In the genomic region with DNA sequence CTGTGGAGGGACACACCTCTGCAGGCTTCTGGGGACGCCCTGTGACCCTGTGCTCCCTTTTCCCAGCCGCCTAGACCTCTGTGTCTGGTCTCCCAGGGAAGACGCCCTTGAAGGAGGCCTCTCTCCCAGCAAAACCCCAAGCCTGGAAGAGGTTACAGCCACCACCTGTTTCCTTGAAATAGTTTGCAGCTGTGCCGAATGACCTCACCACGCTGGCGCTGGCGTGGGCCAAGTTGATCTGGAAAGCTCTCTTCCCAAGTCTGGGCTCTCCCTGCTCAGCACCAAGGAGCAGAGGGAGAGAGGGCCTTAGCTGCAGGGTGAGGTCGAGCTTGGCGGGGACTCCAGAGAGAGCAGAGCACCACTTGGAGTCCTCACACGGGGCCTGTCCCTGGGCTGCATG, we compare ENCODE assay signal across 10 mouse cellular contexts. TPM values are rescaled to one million over a fixed set of nuclear protein-coding genes. Genes with fewer than 3 reads are reported as not detected.
DNase-seq lines count a peak whose midpoint lies in the region; ATAC-seq lines count a peak whose summit lies in the region.
"Had no signal": no experiment of that assay in that cellular context is flagged by ENCODE, and none has a peak within 500 bp of the region (broad histone marks: within the 10 kb centered on the region; RNA-seq: fewer than 3 reads in every experiment).

No protein-coding gene starts in this region.

- no peak overlapping the region for H3K4me3 ChIP-seq in heart, embryonic 11.5 days (ENCODE audit: low read depth, low read length)
- H3K4me3 ChIP-seq: layer of hippocampus, adult 2 months; neural tube, embryonic 15.5 days had no signal

- H3K4me2 ChIP-seq in heart, embryonic 11.5 days, result no peak overlapping the region
- H3K4me2 ChIP-seq: neural tube, embryonic 15.5 days had no signal

- no peaks in the 10 kb centered on the region for H3K36me3 ChIP-seq in heart, embryonic 11.5 days (ENCODE audit: control insufficient read depth, insufficient read depth, low read length)
- H3K36me3 ChIP-seq: neural tube, embryonic 15.5 days had no signal

- H3K27me3 ChIP-seq in heart, embryonic 11.5 days (ENCODE audit: control insufficient read depth, insufficient read depth, low read length), result no peaks in the 10 kb centered on the region
- H3K27me3 ChIP-seq: neural tube, embryonic 15.5 days had no signal

- ATAC-seq in heart, embryonic 11.5 days (replicated peaks; ENCODE audit: insufficient number of reproducible peaks, low FRiP score, low TSS enrichment), result no peak; the same call in 1 of the 2 replicates
- no peak for ATAC-seq in CD4-positive, CD25-positive, alpha-beta regulatory T cell, adult 4 months
- no peak for ATAC-seq in frontal cortex, adult (ENCODE audit: low TSS enrichment)

- DNase-seq in heart, adult 18-20 months, result peak; percentile 89 to 92
- DNase-seq in adrenal gland, postnatal 36 days, result peak; percentile 30 to 47
- peak; percentile 83 to 87 for DNase-seq in heart, postnatal 14 days
- DNase-seq in ovary, adult 18-20 months (ENCODE audit: low spot score), result peak; percentile 64
- DNase-seq in adipocyte (ENCODE audit: low spot score), result no peak

- intact Hi-C loops in heart, postnatal 14 days (cut with DNase I), result no loop called here

- WGBS in heart, embryonic 11.5 days (ENCODE audit: insufficient replicate concordance), result 44% methylated on average over 10 of the region's 10 CpGs

- no peak overlapping the region for H3K27ac ChIP-seq in heart, embryonic 11.5 days (ENCODE audit: low read depth, low read length)
- H3K27ac ChIP-seq: layer of hippocampus, adult 2 months; neural tube, embryonic 15.5 days had no signal

- H3K9ac ChIP-seq in heart, embryonic 11.5 days (ENCODE audit: low read depth, low read length), result no peak overlapping the region
- H3K9ac ChIP-seq: neural tube, embryonic 15.5 days had no signal

- no peaks in the 10 kb centered on the region for H3K4me1 ChIP-seq in heart, embryonic 11.5 days (ENCODE audit: control insufficient read depth, insufficient read depth, low read length)
- H3K4me1 ChIP-seq: neural tube, embryonic 15.5 days had no signal

- no peaks in the 10 kb centered on the region for H3K9me3 ChIP-seq in heart, embryonic 11.5 days (replicated peaks; ENCODE audit: control insufficient read depth, low read length)
- H3K9me3 ChIP-seq: neural tube, embryonic 15.5 days had no signal

RNA-seq across cellular contexts. Expression of a gene that starts 1.8 kb away (rescaled TPM):
- 1 to 10 TPM; 4.7 to 5.9 TPM for total RNA-seq in heart, adult 18-20 months (2021)
- 3.5 and 6.7 TPM in 2 replicates for polyA plus RNA-seq in heart, embryonic 11.5 days (2014; fragmentation: Nextera tagmentation; extraction: Ambion mirVana)
- 10 to 100 TPM in 1 of 2 experiments, 1 to 10 TPM in 1; 4.9 to 10.2 TPM for total RNA-seq in adrenal gland, postnatal 36 days (2021)
- 1 to 10 TPM; 5.2 to 5.8 TPM for total RNA-seq in heart, postnatal 14 days (2021)
- polyA plus RNA-seq in CD4-positive, CD25-positive, alpha-beta regulatory T cell, adult 4 months (2017; shearing (Covaris generic)), result under 1 TPM; 0.08 to 0.47 TPM
